Mouse (Mus musculus): ENCODE measurements around the gene Hsbp1. TPM values are rescaled to one million over a fixed set of nuclear protein-coding genes. Genes with fewer than 3 reads are reported as not detected.
"Not testable (repeated sequence)": the region's sequence is repeated elsewhere in the genome, so short reads cannot be mapped to it uniquely, and the experiment has no call there.

Hsbp1 gene
- 100 to 1,000 TPM; 148 to 161 TPM for total RNA-seq (2021)

GRCm38 (mm10) chr8:119344190-119344856 is at the start of gene Hsbp1:
Gene Hsbp1, plus strand, starts transcription at chr8:119344488.
- intact Hi-C loops (cut with DNase I): loop anchor here (5.0 kb wide), 1 partner anchor 48 kb away; the partner anchor contains the start of gene Mlycd
- DNase-seq (ENCODE audit: low spot score): peak; percentile 94

GRCm38 (mm10) chr8:119295477-119295876 is 48.8 kb upstream of the Hsbp1 start:
- no peak for DNase-seq (ENCODE audit: low spot score)
- intact Hi-C loops (cut with DNase I): loop anchor here (5.0 kb wide), 1 partner anchor 233 kb away; no protein-coding TSS in a partner anchor

- intact Hi-C loops (cut with DNase I): loop anchor here (1.0 to 5.0 kb wide), 2 partner anchors 73 to 235 kb away; no protein-coding TSS in a partner anchor
These were observed 46.5 kb upstream of the Hsbp1 start for GRCm38 (mm10) chr8:119297752-119298151.

GRCm38 (mm10) chr8:119300335-119300734 is 44.0 kb upstream of the Hsbp1 start:
- DNase-seq (ENCODE audit: low spot score): no peak
- intact Hi-C loops (cut with DNase I): no loop called here

More at GRCm38 (mm10) chr8:119297752-119298151, 46.5 kb upstream of the Hsbp1 start:
- DNase-seq (ENCODE audit: low spot score): not testable (repeated sequence)

GRCm38 (mm10) chr8:119304196-119304595 is 40.1 kb upstream of the Hsbp1 start:
- intact Hi-C loops (cut with DNase I): no loop called here
- no peak for DNase-seq (ENCODE audit: low spot score)

GRCm38 (mm10) chr8:119311412-119311811 is 32.9 kb upstream of the Hsbp1 start:
- intact Hi-C loops (cut with DNase I): loop anchor here (2.0 kb wide), 1 partner anchor 73 kb away; no protein-coding TSS in a partner anchor
- DNase-seq (ENCODE audit: low spot score): no peak

- intact Hi-C loops (cut with DNase I): no loop called here
- DNase-seq (ENCODE audit: low spot score): no peak
These were observed 21.1 kb upstream of the Hsbp1 start for GRCm38 (mm10) chr8:119323215-119323614.

- DNase-seq (ENCODE audit: low spot score): no peak
- intact Hi-C loops (cut with DNase I): no loop called here
These were observed 4.7 kb upstream of the Hsbp1 start for GRCm38 (mm10) chr8:119339546-119339945.

GRCm38 (mm10) chr8:119343606-119344005 is 682 bp upstream of the Hsbp1 start:
- intact Hi-C loops (cut with DNase I): loop anchor here (5.0 kb wide), 1 partner anchor 49 kb away; the partner anchor contains the start of gene Mlycd
- DNase-seq (ENCODE audit: low spot score): no peak

- intact Hi-C loops (cut with DNase I): no loop called here
- no peak for DNase-seq (ENCODE audit: low spot score)
These were observed 868 bp downstream of the Hsbp1 start for GRCm38 (mm10) chr8:119345029-119345682.

- intact Hi-C loops (cut with DNase I): no loop called here
- DNase-seq (ENCODE audit: low spot score): no peak
These were observed 1.4 kb downstream of the Hsbp1 start for GRCm38 (mm10) chr8:119345683-119346075.

GRCm38 (mm10) chr8:119351647-119352046 is 7.4 kb downstream of the Hsbp1 start:
- no peak for DNase-seq (ENCODE audit: low spot score)
- intact Hi-C loops (cut with DNase I): no loop called here

GRCm38 (mm10) chr8:119352977-119353658 is 8.8 kb downstream of the Hsbp1 start:
- no peak for DNase-seq (ENCODE audit: low spot score)

GRCm38 (mm10) chr8:119353659-119354023 is 9.4 kb downstream of the Hsbp1 start:
- DNase-seq (ENCODE audit: low spot score): no peak
- intact Hi-C loops (cut with DNase I): no loop called here

More at GRCm38 (mm10) chr8:119352977-119353658, 8.8 kb downstream of the Hsbp1 start:
- intact Hi-C loops (cut with DNase I): no loop called here

GRCm38 (mm10) chr8:119356631-119357030 is 12.3 kb downstream of the Hsbp1 start:
- DNase-seq (ENCODE audit: low spot score); intact Hi-C loops (cut with DNase I): not testable (repeated sequence)

GRCm38 (mm10) chr8:119358175-119358574 is 13.9 kb downstream of the Hsbp1 start:
- no peak for DNase-seq (ENCODE audit: low spot score)
- intact Hi-C loops (cut with DNase I): no loop called here

GRCm38 (mm10) chr8:119358836-119359235 is 14.5 kb downstream of the Hsbp1 start:
- no peak for DNase-seq (ENCODE audit: low spot score)
- intact Hi-C loops (cut with DNase I): no loop called here

- no peak for DNase-seq (ENCODE audit: low spot score)
- intact Hi-C loops (cut with DNase I): no loop called here
These were observed 16.5 kb downstream of the Hsbp1 start for GRCm38 (mm10) chr8:119360686-119361295.

GRCm38 (mm10) chr8:119374716-119375115 is 30.4 kb downstream of the Hsbp1 start:
- intact Hi-C loops (cut with DNase I); DNase-seq (ENCODE audit: low spot score): not testable (repeated sequence)

GRCm38 (mm10) chr8:119378476-119378875 is 34.2 kb downstream of the Hsbp1 start:
- intact Hi-C loops (cut with DNase I): no loop called here
- DNase-seq (ENCODE audit: low spot score): no peak
